Mouse (Mus musculus) brown adipose tissue, adult 24 weeks (tissue): Measurements from ENCODE around the gene Tifa. TPM values are rescaled to one million over a fixed set of nuclear protein-coding genes. Genes with fewer than 3 reads are reported as not detected.
A peak's percentile ranks its signal among the peaks of the same experiment; 100 is the strongest.

Source experiments
- H3K27ac ChIP-seq: fragments of 200-500 bp; replicated peaks from 2 replicates; pipeline ENCODE4 v1.5.1; 2012; ENCODE audit warnings: low read depth, mild to moderate bottlenecking, low read length
- H3K4me1 ChIP-seq: fragments of 200-500 bp; 2 replicates; pipeline ENCODE4 v1.6.1; 2012; ENCODE audit warnings: low read length, mixed read lengths; ENCODE audit not compliant: control insufficient read depth, insufficient read depth, insufficient read length
- H3K4me3 ChIP-seq: fragments of 200-500 bp; 2 replicates; pipeline ENCODE4 v1.5.1; 2012; ENCODE audit warnings: low read depth, mild to moderate bottlenecking, low read length, moderate library complexity; ENCODE audit not compliant: insufficient read depth
- polyA plus RNA-seq: library from polyadenylated mRNA; stranded (reverse); fragments of >200 nt; gene quantifications from 2 replicates; pipeline ENCODE4 v1.2.4, GENCODE M21; 2012; ENCODE audit not compliant: missing spikeins, insufficient read depth, insufficient read length

Gene Tifa
- polyA plus RNA-seq, 1 experiment: 1.8 TPM

DNA sequence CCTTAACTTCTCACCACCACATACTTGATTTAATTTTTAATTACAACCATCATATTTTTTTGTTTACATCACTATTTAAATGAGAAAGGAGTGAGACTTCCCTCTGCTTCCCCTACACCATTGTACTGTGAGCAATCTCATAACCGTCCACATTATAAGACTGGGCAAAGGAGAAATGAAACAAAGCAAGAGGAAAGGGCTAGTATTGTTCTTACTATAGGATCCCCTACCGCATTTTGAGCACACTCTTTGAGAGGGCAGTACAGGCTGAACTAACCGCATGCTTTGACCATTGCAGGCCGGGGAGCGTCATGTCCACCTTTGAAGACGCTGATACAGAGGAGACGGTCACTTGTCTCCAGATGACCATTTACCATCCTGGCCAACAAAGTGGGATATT is 6.7 kb downstream of the Tifa start:
- Histone ChIP-seq H3K4me3 (no peak overlapping the region), H3K27ac (no peak overlapping the region), H3K4me1 (no peaks in the 10 kb centered on the region)

DNA sequence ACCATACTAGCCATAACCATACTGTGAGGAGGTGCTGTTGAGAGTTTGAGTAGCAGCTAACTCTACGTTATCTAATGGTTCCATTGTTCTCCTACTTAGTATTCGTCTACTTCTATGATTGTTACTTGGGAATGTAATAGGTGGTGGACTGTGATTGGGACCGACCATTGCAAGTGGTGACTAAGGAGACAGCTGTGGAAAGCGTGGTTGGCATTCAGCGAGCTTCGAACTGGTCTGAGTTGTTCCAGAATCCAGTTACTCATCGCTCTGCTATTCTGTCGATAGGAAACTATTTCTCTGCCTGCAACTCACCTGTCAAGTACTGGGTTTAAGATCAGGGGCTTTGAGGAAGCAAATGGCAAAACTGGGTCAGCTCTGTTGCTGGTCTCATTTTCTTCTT is 11.6 kb downstream of the Tifa start:
- H3K27ac ChIP-seq: no peak overlapping the region
- H3K4me3 ChIP-seq: no peak overlapping the region
- no peaks in the 10 kb centered on the region for H3K4me1 ChIP-seq

DNA sequence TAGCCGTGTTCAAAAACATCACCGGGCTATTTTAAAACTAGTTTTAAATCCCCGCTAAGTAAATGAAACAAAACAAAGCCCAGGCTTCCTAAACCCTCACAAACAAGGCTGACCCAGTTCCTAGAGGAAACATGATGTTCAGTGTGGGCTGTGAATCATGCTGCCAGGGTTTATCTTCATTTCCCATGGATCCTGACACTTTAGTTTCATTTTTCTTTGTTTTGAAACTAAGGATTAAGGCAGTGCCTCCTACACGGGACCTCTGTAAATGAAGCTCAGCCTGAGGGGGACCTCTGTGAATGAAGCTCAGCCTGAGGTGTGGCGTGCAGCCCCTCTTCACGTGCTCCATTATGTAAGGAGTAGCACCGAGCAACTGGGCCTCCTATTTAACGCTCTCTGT is 13.2 kb downstream of the Tifa start:
- H3K4me1 ChIP-seq: no peaks in the 10 kb centered on the region
- H3K27ac ChIP-seq: peak overlapping the region; percentile 74; the same call in 1 of the 2 replicates
- H3K4me3 ChIP-seq: peak overlapping the region; percentile 42

DNA sequence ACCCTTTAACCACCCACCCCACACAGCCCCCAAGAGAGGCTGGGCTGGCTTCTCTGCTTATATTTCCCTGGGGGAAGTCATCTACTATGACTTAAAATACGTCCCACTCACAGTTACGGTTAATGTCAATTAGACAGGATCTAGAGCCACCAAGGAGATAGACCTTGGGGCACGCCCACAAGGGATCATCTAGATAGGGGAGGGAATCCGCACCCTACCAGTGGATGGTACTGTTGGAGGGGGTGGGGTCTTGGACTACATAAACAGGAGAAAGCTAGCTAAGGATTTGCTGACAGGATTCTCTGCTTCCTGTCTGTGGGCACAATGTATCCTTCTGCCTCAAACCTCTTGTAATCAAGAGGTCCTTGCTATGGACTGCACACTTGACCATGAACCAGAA is 14.8 kb downstream of the Tifa start:
- no peaks in the 10 kb centered on the region for H3K4me1 ChIP-seq
- no peak overlapping the region for H3K27ac ChIP-seq
- H3K4me3 ChIP-seq: no peak overlapping the region

DNA sequence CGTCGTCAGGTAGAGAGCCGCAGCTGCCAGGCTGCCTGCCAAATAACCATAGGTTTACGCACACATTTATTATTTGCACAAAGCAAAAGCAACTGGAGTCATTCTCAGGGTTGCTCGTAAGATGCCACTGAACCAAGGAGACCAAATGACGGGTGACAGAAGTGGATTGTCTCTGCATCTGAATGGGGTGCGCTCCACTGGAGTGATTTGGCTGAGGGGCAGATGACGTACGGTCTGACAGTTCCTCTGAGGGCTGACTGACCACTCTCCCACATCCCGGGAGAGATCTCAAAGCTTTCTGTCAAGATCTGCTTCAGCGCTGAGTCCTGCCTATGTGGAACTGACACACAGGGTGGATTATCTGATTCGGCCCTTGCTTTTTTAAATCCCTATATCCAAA is 15.5 kb downstream of the Tifa start:
- no peak overlapping the region for H3K4me3 ChIP-seq
- no peak overlapping the region for H3K27ac ChIP-seq
- H3K4me1 ChIP-seq: no peaks in the 10 kb centered on the region

DNA sequence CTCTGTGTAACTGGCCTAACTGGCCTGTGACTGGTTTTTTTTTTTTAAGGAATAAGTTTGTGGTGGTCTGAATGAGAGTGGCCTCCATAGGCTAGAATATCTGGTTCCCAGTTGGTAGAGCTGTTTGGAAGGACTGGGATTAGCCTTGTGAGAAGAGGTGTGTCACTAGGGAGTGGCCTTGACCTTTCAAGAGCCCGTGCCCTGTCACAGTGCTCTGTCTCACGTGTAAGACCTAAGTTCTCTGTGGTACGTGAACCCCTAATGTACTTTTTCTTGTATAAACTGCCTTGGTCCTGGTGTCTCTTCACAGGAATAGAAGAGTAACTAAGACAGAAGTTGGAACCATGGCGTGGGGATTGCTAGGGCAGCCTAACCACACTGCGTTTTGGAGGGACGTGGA is 16.4 kb downstream of the Tifa start:
- Histone ChIP-seq H3K27ac (no peak overlapping the region), H3K4me1 (no peaks in the 10 kb centered on the region), H3K4me3 (no peak overlapping the region)

DNA sequence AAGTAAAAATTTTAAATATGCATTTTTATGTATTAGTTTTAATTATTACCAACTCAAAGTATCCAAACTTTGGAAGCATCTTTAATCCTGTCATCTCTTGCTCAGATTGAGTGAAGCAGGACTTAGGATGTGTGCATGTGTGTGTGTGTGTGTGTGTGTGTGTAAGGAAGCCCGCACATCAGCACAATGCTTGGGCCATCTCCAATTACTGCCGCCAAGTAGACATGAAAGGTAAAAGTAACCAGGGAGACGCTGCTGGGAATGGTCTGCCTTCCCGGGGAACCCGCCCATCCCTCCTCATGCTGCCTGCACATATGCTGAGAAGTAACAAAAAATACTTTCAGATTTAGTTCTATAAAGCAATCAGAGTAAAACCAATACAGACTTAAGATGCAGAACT is 18.2 kb downstream of the Tifa start:
- Histone ChIP-seq H3K4me3 (no peak overlapping the region), H3K4me1 (no peaks in the 10 kb centered on the region), H3K27ac (no peak overlapping the region)

DNA sequence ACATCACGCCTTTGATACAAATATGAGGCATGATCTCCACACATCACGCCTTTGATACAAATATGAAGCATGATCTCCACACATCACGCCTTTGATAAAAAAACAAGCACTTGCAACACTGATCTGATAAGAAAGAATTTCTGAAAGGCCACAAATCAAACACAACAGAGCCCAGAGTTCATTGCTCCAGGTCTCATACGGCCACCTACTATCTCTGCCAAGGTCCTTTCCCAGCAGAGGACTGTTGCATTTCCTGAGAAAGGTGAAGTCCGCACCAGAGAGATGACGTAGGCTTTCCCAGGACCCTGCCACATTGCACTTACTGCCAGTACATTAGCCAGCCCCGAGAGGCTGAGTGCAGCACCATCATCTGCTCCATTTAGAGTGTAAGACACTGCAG is 19.5 kb downstream of the Tifa start:
- H3K4me3 ChIP-seq: no peak overlapping the region
- no peak overlapping the region for H3K27ac ChIP-seq
- H3K4me1 ChIP-seq: no peaks in the 10 kb centered on the region

DNA sequence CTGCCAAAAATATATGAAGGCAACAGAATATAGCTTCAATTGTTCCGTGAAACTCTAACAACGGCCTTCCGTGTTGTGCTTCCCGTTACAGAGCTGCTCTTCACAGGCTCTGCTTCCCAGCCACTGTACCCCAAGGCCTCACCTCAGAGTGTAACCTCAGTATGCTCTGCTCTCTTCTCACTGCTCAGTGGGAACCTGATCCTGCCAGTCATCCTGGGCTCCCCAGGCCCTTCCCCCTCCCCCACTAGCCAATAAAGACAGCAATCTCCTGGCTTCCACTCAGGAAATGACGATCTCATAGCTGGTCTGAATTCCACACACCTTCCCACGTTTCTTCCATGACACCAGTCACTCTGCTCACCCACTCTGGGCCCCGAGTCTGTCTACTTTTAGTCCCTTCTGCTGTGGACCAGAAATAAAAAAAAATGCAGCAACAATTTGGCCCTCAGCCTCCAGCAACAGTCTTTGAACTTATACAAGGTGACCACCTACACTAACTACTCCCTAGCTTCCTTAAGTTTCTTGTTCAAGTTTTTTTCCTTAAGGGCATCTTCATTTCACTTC is 27.6 kb downstream of the Tifa start:
- Histone ChIP-seq H3K27ac (no peak overlapping the region), H3K4me3 (no peak overlapping the region), H3K4me1 (no peaks in the 10 kb centered on the region)

DNA sequence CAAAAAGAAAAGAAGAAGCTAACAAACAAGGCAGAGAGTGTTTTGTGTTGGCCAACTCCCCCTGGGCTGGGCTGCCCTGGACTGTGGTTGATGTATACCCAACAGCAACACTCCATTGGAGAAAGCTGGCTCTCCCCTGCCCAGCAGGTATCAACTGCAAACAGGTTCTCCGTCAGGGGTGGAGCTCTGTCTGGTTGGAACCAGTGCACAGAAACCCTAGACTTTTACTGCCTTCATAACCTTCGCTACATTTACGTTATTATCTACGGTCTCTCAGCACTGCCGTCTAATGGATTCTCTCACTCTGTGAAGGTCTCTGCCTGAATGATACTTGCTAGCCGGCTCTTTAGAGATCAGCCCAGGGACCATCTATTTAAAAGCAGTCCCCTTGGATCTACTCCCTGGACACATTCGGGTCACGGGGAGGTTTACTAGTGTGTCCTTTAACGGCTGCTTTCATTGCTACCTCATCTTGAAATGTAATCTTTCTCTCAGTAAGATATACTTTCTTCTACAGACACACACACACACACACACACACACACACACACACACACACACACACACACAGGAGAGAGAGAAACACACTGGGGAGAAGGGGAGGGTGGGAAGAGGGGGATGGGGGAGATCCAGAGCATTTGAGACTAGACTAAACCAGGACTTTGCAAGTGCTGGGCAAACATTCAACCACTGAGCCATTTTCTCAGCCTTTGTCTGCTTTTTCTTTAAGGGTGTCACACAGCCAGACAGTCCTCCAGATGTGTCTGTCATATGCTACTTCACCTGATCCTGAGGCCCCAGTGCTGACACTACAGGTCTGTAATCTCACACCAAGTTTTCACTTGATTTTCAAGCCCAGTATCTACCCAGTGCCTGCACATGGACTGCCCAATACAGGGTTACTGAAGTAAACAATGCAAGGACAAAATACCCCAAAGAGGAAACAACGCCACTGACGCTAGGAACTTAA is 29.4 kb downstream of the Tifa start:
- H3K4me1 ChIP-seq: no peaks in the 10 kb centered on the region

DNA sequence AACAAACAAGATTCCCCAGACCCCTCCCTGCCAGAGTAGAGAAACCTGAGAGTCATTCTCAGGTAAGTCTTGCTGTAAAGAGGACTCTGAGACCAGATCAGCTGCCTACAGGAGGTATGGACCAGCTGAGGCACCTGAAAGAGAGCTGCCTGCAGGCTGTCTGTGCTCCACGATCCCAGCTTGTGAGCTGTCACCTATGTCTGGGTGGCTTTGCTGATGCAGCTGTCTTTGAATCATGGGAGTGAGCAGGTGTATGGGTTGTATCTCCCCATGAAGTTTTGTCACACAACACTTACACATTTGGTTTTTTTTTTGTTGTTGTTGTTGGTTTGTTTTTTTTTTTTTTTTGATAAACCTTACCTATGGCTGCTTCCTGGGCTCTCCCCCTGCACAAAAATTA is 30.8 kb downstream of the Tifa start:
- Histone ChIP-seq H3K4me3 (no peak overlapping the region), H3K4me1 (no peaks in the 10 kb centered on the region), H3K27ac (no peak overlapping the region)

More for the DNA sequence above, 29.4 kb downstream of the Tifa start:
- no peak overlapping the region for H3K27ac ChIP-seq
- H3K4me3 ChIP-seq: no peak overlapping the region

DNA sequence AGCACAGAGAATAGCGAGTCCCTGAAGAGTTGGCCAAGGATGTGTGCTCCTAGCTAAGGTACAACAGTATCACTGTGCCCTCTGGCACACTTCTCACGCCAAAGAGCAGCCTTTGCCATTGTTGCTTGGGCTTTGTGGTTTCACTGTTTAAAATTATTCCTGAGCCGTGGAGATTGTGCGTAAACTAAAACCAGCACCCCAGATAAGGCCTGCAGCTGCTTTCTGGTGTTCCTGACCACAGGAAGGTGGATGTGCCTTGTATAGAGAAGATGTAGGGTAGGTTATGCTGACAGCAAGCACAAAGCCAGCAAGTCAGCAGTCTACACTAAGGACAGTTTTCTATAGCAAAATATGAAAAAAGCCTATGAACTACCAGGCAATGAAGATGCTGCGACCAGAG is 31.6 kb downstream of the Tifa start:
- Histone ChIP-seq H3K4me1 (no peaks in the 10 kb centered on the region), H3K27ac (no peak overlapping the region), H3K4me3 (no peak overlapping the region)

DNA sequence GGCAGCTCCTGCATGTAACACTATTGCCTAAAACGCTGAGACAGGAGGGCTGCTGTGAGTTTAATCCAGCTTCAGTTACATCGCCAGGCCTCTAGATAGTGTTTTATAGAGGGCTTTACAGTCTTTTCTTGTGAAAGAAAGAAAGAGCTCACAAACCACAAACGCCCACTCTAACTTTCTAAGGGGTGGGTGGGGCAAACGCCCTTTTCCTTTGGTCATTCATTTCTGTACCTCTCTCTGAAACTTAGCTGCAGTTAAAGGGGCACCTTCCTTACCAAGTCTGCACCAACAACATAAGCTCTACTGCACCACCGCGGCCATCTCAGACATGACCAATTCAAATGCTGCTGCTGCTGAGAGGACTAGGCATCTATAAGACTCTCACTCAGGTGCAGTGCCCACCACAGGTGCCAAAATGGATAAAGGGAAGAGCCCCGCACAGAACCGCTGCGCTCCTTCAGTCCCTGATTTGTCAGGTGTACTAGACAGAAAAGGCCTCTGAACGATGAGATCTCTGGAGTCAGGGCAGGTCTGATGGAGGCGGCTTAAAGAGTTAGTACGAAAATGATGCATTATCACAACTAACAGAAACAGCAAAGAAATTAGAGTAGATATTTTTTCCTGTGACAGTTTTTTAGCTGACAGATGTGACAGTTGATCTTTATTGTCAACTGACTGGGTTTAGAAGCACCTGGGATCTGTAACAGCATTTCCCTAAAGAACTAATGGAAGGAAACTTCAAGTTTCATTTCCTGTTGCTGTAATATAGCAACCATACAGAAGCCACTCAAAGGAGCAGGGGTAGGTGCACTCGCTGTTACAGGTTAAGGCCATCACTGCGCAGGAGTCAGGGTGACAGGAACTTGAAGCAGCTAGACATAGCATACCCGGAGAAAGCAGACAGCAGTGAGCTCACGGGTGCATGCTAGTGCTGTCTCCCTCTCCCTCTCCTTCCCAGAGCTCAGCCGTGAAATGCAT is 34.6 kb downstream of the Tifa start:
- no peak overlapping the region for H3K27ac ChIP-seq
- H3K4me3 ChIP-seq: no peak overlapping the region
- H3K4me1 ChIP-seq: no peaks in the 10 kb centered on the region

DNA sequence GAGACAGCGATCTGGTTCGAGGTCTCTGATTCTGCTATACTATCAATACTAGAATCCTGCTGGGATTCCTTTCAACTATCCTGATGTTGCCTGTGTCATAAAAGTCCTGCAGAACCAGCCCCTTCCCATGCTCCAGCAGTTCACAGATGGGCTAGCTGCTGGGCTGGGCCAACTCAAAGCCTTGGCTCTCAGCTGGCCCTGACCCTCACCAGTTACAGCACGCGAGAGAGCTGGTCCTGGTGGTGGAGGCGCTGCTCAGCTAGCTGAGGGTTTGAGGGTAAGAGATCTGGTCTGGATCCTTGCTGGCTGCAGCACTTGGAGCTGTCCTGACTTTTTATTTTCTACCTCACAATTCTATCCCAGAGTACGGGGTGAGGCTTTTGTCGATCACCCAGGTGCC is 36.9 kb downstream of the Tifa start:
- no peak overlapping the region for H3K4me3 ChIP-seq
- H3K27ac ChIP-seq: no peak overlapping the region
- no peaks in the 10 kb centered on the region for H3K4me1 ChIP-seq

DNA sequence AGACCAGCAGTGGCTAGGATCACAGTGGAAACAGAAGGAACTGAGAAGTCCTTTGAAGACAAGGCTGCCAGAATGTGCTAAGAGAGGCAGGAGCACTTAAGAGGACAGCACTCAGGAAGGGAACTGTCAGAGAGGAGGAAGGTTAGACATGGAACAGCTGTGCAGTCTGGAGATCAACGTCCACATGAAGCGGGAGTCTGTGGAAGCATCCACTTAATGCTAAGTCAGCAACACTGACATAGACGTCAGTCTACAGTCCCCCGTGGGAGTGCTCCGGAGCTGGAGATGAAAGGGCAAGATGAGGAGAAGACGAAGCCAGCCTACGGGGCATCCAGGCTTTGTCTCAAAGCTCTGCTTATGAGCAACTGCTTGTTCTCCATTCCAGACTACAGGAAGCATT is 37.5 kb downstream of the Tifa start:
- Histone ChIP-seq H3K4me1 (no peaks in the 10 kb centered on the region), H3K4me3 (no peak overlapping the region), H3K27ac (no peak overlapping the region)
